In the genomic region with DNA sequence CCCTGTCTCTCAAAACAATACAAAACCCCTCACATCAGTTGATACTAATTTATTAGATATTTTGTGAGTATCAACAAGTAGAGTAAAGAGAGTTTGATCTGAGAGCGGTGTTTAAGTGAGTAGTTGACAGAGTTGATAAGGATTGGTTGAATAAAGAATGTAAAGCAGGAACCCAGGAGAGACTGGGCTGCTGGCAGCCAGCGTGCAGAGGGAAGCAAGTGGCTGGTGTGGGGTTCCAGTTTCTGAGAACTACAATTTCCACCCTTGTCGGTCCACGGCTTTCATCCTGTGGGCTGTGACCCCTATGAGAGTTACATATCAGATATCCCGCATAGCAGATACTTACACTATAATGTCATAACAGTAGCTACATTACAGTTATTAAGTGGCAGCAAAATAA, we compare ENCODE assay signal across 23 mouse cellular contexts.
DNase-seq lines count a peak whose midpoint lies in the region; ATAC-seq lines count a peak whose summit lies in the region.
"Had no signal": no experiment of that assay in that cellular context is flagged by ENCODE, and none has a peak within 500 bp of the region (broad histone marks: within the 10 kb centered on the region; RNA-seq: fewer than 3 reads in every experiment).

No protein-coding gene starts in this region.

- no peak overlapping the region for H3K9ac ChIP-seq in liver, embryonic 12.5 days
- H3K9ac ChIP-seq in midbrain, embryonic 16.5 days (ENCODE audit: low read depth, low read length): no peak overlapping the region
- H3K9ac ChIP-seq: embryonic facial prominence, embryonic 12.5 days had no signal

- H3K4me1 ChIP-seq in liver, embryonic 12.5 days: peaks cover 13% of the 10 kb centered on the region
- H3K4me1 ChIP-seq in midbrain, embryonic 16.5 days (ENCODE audit: control insufficient read depth, insufficient read depth, low read length): peaks cover 21% of the 10 kb centered on the region

- H3K4me3 ChIP-seq in liver, embryonic 12.5 days: no peak overlapping the region
- H3K4me3 ChIP-seq in midbrain, embryonic 16.5 days (ENCODE audit: low read depth, low read length): no peak overlapping the region
- H3K4me3 ChIP-seq: embryonic facial prominence, embryonic 12.5 days; erythroblast, embryonic 14.5 days; forebrain, embryonic 10.5 days had no signal

- H3K36me3 ChIP-seq in liver, embryonic 12.5 days: peaks cover 2% of the 10 kb centered on the region; the same call in 1 of the 2 replicates
- no peaks in the 10 kb centered on the region for H3K36me3 ChIP-seq in midbrain, embryonic 16.5 days (ENCODE audit: control insufficient read depth, insufficient read depth, low read length)
- H3K36me3 ChIP-seq: embryonic facial prominence, embryonic 12.5 days had no signal

- no peaks in the 10 kb centered on the region for H3K9me3 ChIP-seq in liver, embryonic 12.5 days (replicated peaks)
- no peaks in the 10 kb centered on the region for H3K9me3 ChIP-seq in midbrain, embryonic 16.5 days (replicated peaks; ENCODE audit: control insufficient read depth, low read length, poor library complexity, severe bottlenecking)
- H3K9me3 ChIP-seq: embryonic facial prominence, embryonic 12.5 days; forebrain, embryonic 10.5 days had no signal

- peak; percentile 55 for DNase-seq in heart, adult 11 months
- DNase-seq in heart, adult 9 months (ENCODE audit: low spot score in 2 of 2): no peak
- no peak for DNase-seq in thymus, postnatal 14 days
- DNase-seq: adrenal gland, adult 8-10 months; adrenal gland, postnatal 14 days; adrenal gland, postnatal 36 days; cerebellum, adult 11-12 months; cerebellum, adult 2 months; cerebellum, adult 9-10 months; cerebellum, postnatal 10 days; embryo, embryonic 11 days had no signal

- peak; percentile 25; the same call in 1 of the 2 replicates for ATAC-seq in common myeloid progenitor, adult 5-6 weeks (replicated peaks; ENCODE audit: low read depth, poor library complexity, severe bottlenecking)
- peak; percentile 27 for ATAC-seq in granulocyte monocyte progenitor cell, adult 5-6 weeks (replicated peaks; ENCODE audit: poor library complexity, severe bottlenecking)
- 0 out of 2 replicates have a peak, but pooled peaks have one; percentile 14 for ATAC-seq in megakaryocyte progenitor cell, adult 5-6 weeks (replicated peaks; ENCODE audit: poor library complexity)
- ATAC-seq in liver, embryonic 12.5 days: no peak
- ATAC-seq in midbrain, embryonic 16.5 days: no peak
- ATAC-seq: activated CD4-positive, CD25-positive, alpha-beta regulatory T cell, adult 4 months; forebrain, embryonic 14.5 days; forebrain, embryonic 16.5 days; Patski had no signal

- whole genome bisulfite sequencing in liver, embryonic 12.5 days (ENCODE audit: insufficient replicate concordance): 58% methylated on average over 5 of the region's 5 CpGs
- WGBS in midbrain, embryonic 16.5 days: 93% methylated on average over 5 of the region's 5 CpGs

- H3K27ac ChIP-seq in liver, embryonic 12.5 days: no peak overlapping the region
- no peak overlapping the region for H3K27ac ChIP-seq in midbrain, embryonic 16.5 days (ENCODE audit: low read length)
- H3K27ac ChIP-seq: embryonic facial prominence, embryonic 12.5 days; forebrain, embryonic 10.5 days had no signal

- no peak overlapping the region for H3K4me2 ChIP-seq in liver, embryonic 12.5 days
- no peak overlapping the region for H3K4me2 ChIP-seq in midbrain, embryonic 16.5 days (ENCODE audit: low read length)
- H3K4me2 ChIP-seq: embryonic facial prominence, embryonic 12.5 days had no signal

- H3K27me3 ChIP-seq in liver, embryonic 12.5 days (replicated peaks): no peaks in the 10 kb centered on the region
- H3K27me3 ChIP-seq in midbrain, embryonic 16.5 days (ENCODE audit: control insufficient read depth, insufficient read depth, low read depth, low read length): no peaks in the 10 kb centered on the region
- H3K27me3 ChIP-seq: embryonic facial prominence, embryonic 12.5 days; Patski had no signal

Comparison
In these comparisons a context has a peak if more than half of its experiments do, and no peak if none do; other contexts are left out.
1. ATAC-seq: peak in common myeloid progenitor, adult 5-6 weeks (single experiment), granulocyte monocyte progenitor cell, adult 5-6 weeks (single experiment) and megakaryocyte progenitor cell, adult 5-6 weeks (single experiment); none in liver, embryonic 12.5 days (single experiment) and midbrain, embryonic 16.5 days (single experiment).